Mouse (Mus musculus) skeletal muscle tissue, adult 2 months (tissue): ENCODE measurements at regions not wholly inside any gene's neighbourhood (a gene's known extent, or its start where the extent isn't known, plus 50 kb on each side); places are given as distances from the start of the nearest gene placed in this dataset.

Source experiments
- DNase-seq: peaks from one replicate; pipeline ENCODE4 v3.0.0-alpha.2; 2012; ENCODE audit warnings: low read depth, low spot score

- DNase-seq: no peak
These were observed 101.5 kb upstream of the Cypt1 start for GRCm38 (mm10) chrX:16421159-16421558.

- DNase-seq: no peak
These were observed 101.0 kb upstream of the Cypt1 start for GRCm38 (mm10) chrX:16421663-16422062.

GRCm38 (mm10) chrX:16438088-16438487, 84.6 kb upstream of the Cypt1 start:
- no peak for DNase-seq

- DNase-seq: peak; percentile 1
These were observed 72.1 kb upstream of the Cypt1 start for GRCm38 (mm10) chrX:16450496-16451078.
